Mouse (Mus musculus) splenic B cell, adult 2 months (primary cell): ENCODE data around the gene Gm17555.

Experiments
- DNase-seq: peaks from one replicate; pipeline ENCODE4 v3.0.0-alpha.2; 2011; ENCODE audit warnings: low read depth, low spot score
- H3K27me3 ChIP-seq: 2 replicates; pipeline ENCODE4 v1.6.1; 2012; ENCODE audit warnings: mild to moderate bottlenecking, low read length, moderate library complexity, mixed read lengths; ENCODE audit not compliant: control insufficient read depth, poor library complexity, insufficient read depth, severe bottlenecking
- H3K36me3 ChIP-seq: 2 replicates; pipeline ENCODE4 v1.6.1; 2012; ENCODE audit warnings: mild to moderate bottlenecking, low read length, moderate library complexity, mixed read lengths; ENCODE audit not compliant: control insufficient read depth, poor library complexity, insufficient read depth, severe bottlenecking

Gene Gm17555

GRCm38 (mm10) chr2:126248536-126248935, 33.6 kb downstream of the Gm17555 start:
- no peak for DNase-seq
- Histone ChIP-seq H3K27me3 (no peaks in the 10 kb centered on the region), H3K36me3 (no peaks in the 10 kb centered on the region)

DNA sequence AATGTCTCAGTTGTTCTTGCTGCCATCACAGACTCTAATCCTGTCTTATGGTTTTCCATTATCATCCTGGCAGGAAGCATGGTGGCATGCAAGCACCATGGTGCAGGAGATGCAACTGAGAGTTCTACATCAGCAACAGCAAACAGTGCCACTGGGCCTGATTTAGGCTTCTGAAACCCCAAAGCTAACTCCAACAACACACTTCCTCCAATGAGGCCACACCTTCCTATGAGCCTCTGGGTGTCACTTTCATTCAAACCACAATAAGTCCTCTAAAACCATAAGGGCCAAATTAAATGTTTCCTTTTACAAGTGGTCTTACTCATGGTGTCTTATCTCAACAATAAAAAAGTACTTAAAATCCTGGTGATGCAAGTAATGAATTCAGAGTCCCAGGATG, 37.3 kb downstream of the Gm17555 start:
- DNase-seq: no peak
- Histone ChIP-seq H3K27me3 (no peaks in the 10 kb centered on the region), H3K36me3 (no peaks in the 10 kb centered on the region)
